Mouse (Mus musculus): Measurements from ENCODE around the gene Arhgef18.

DNA sequence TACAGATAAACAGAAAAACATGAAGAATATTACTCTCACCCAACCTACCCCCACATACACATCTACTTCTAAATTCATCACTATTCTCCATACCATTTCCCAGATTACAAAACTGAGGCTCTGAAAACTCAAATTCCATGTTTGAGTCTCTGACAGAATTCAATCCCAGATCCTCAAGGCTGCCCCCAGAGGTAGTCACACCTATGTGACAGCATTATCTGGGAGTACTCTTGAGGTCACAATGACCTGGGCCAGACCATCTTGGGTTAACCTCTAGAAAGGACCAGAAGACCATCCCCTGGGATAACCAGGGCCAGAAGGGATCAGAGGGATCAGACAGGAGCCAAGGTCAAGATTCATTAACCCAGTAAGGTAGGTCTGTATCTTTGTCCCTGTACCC, 77.8 kb downstream of the Arhgef18 start, which contains the start of gene Tex45:
- TF ChIP-seq CTCF (IDR thresholded peaks at IDR 0.05; ENCODE audit: insufficient read depth, low read depth, low read length), result no peak
- no peak for TF ChIP-seq POLR2A (IDR thresholded peaks at IDR 0.05; ENCODE audit: insufficient read depth, low read depth, low read length)
